Comparison of ENCODE assay signal across 16 mouse cellular contexts in genomic region chr13:101501845-101502284, GRCm38 (mm10).
DNase-seq lines count a peak whose midpoint lies in the region; ATAC-seq lines count a peak whose summit lies in the region.
"Had no signal": no experiment of that assay in that cellular context is flagged by ENCODE, and none has a peak within 500 bp of the region (broad histone marks: within the 10 kb centered on the region; RNA-seq: fewer than 3 reads in every experiment).

No protein-coding gene starts in this region.

- H3K9ac ChIP-seq in hindbrain, embryonic 14.5 days, result no peak overlapping the region
- no peak overlapping the region for H3K9ac ChIP-seq in hindbrain, embryonic 11.5 days (ENCODE audit: low read depth, low read length)
- no peak overlapping the region for H3K9ac ChIP-seq in midbrain, embryonic 15.5 days
- H3K9ac ChIP-seq: embryonic facial prominence, embryonic 12.5 days; heart, embryonic 12.5 days; intestine, embryonic 15.5 days; limb, embryonic 13.5 days; liver, embryonic 14.5 days had no signal

- H3K9me3 ChIP-seq in hindbrain, embryonic 14.5 days (ENCODE audit: control insufficient read depth, low read length), result no peaks in the 10 kb centered on the region
- no peaks in the 10 kb centered on the region for H3K9me3 ChIP-seq in hindbrain, embryonic 11.5 days (ENCODE audit: control insufficient read depth, low read length)
- no peaks in the 10 kb centered on the region for H3K9me3 ChIP-seq in midbrain, embryonic 15.5 days
- H3K9me3 ChIP-seq in midbrain, embryonic 10.5 days (replicated peaks), result no peaks in the 10 kb centered on the region
- H3K9me3 ChIP-seq: embryonic facial prominence, embryonic 12.5 days; heart, embryonic 12.5 days; intestine, embryonic 15.5 days; limb, embryonic 13.5 days had no signal

- 65% methylated on average over 5 of the region's 5 CpGs for WGBS in hindbrain, embryonic 14.5 days
- WGBS in hindbrain, embryonic 11.5 days, result 79% methylated on average over 5 of the region's 5 CpGs
- WGBS in midbrain, embryonic 15.5 days, result 74% methylated on average over 5 of the region's 5 CpGs
- WGBS in midbrain, embryonic 10.5 days, result 87% methylated on average over 5 of the region's 5 CpGs

- no peaks in the 10 kb centered on the region for H3K27me3 ChIP-seq in hindbrain, embryonic 14.5 days (ENCODE audit: control insufficient read depth, insufficient read depth, low read length)
- no peaks in the 10 kb centered on the region for H3K27me3 ChIP-seq in hindbrain, embryonic 11.5 days (ENCODE audit: control insufficient read depth, insufficient read depth, low read length)
- H3K27me3 ChIP-seq in midbrain, embryonic 15.5 days (replicated peaks), result no peaks in the 10 kb centered on the region
- H3K27me3 ChIP-seq in midbrain, embryonic 10.5 days (ENCODE audit: low read depth, poor library complexity, severe bottlenecking), result no peaks in the 10 kb centered on the region
- H3K27me3 ChIP-seq: embryonic facial prominence, embryonic 12.5 days; heart, embryonic 12.5 days; intestine, embryonic 15.5 days; limb, embryonic 13.5 days had no signal

- H3K4me1 ChIP-seq in hindbrain, embryonic 14.5 days (replicated peaks; ENCODE audit: control insufficient read depth, insufficient read depth, low read length), result no peaks in the 10 kb centered on the region
- no peaks in the 10 kb centered on the region for H3K4me1 ChIP-seq in hindbrain, embryonic 11.5 days (replicated peaks; ENCODE audit: control insufficient read depth, insufficient read depth, low read length)
- H3K4me1 ChIP-seq in midbrain, embryonic 15.5 days, result no peaks in the 10 kb centered on the region
- no peaks in the 10 kb centered on the region for H3K4me1 ChIP-seq in midbrain, embryonic 10.5 days
- H3K4me1 ChIP-seq: embryonic facial prominence, embryonic 12.5 days; heart, embryonic 12.5 days; intestine, embryonic 15.5 days had no signal

- DNase-seq in cerebellum, adult 11-12 months, result peak; percentile 38
- DNase-seq in cerebellum, adult 8-10 months, result no peak
- no peak for DNase-seq in hindbrain, embryonic 14.5 days (ENCODE audit: low spot score)
- no peak for DNase-seq in hindbrain, embryonic 11.5 days (ENCODE audit: low spot score)
- no peak for DNase-seq in midbrain, embryonic 10.5 days (ENCODE audit: low spot score)
- no peak for DNase-seq in kidney, postnatal 10 days
- no peak for DNase-seq in layer of hippocampus, adult 8-10 months (ENCODE audit: low spot score in 2 of 2)
- DNase-seq: adrenal gland, adult 8-10 months; gastrocnemius, adult 2 months had no signal

- H3K36me3 ChIP-seq in hindbrain, embryonic 14.5 days (replicated peaks; ENCODE audit: control insufficient read depth, insufficient read depth), result no peaks in the 10 kb centered on the region
- no peaks in the 10 kb centered on the region for H3K36me3 ChIP-seq in hindbrain, embryonic 11.5 days (ENCODE audit: control insufficient read depth, insufficient read depth, low read length)
- no peaks in the 10 kb centered on the region for H3K36me3 ChIP-seq in midbrain, embryonic 15.5 days (replicated peaks)
- no peaks in the 10 kb centered on the region for H3K36me3 ChIP-seq in midbrain, embryonic 10.5 days
- H3K36me3 ChIP-seq: embryonic facial prominence, embryonic 12.5 days; heart, embryonic 12.5 days; intestine, embryonic 15.5 days; limb, embryonic 13.5 days had no signal

- H3K27ac ChIP-seq in hindbrain, embryonic 14.5 days, result no peak overlapping the region
- no peak overlapping the region for H3K27ac ChIP-seq in hindbrain, embryonic 11.5 days (ENCODE audit: low read depth, low read length)
- no peak overlapping the region for H3K27ac ChIP-seq in midbrain, embryonic 15.5 days
- H3K27ac ChIP-seq in midbrain, embryonic 10.5 days (replicated peaks), result no peak overlapping the region
- H3K27ac ChIP-seq: embryonic facial prominence, embryonic 12.5 days; intestine, embryonic 15.5 days; limb, embryonic 13.5 days; liver, embryonic 14.5 days; stomach, postnatal 0 days had no signal

- H3K4me3 ChIP-seq in hindbrain, embryonic 14.5 days (replicated peaks; ENCODE audit: low read length), result no peak overlapping the region
- no peak overlapping the region for H3K4me3 ChIP-seq in hindbrain, embryonic 11.5 days (ENCODE audit: low read depth, low read length)
- H3K4me3 ChIP-seq in midbrain, embryonic 15.5 days, result no peak overlapping the region
- H3K4me3 ChIP-seq in midbrain, embryonic 10.5 days, result no peak overlapping the region
- H3K4me3 ChIP-seq: embryonic facial prominence, embryonic 12.5 days; gastrocnemius, adult 2 months; heart, embryonic 12.5 days; intestine, embryonic 15.5 days; limb, embryonic 13.5 days had no signal

- no peak overlapping the region for H3K4me2 ChIP-seq in hindbrain, embryonic 14.5 days (replicated peaks)
- H3K4me2 ChIP-seq in hindbrain, embryonic 11.5 days (replicated peaks; ENCODE audit: low read depth, low read length), result no peak overlapping the region
- no peak overlapping the region for H3K4me2 ChIP-seq in midbrain, embryonic 15.5 days
- H3K4me2 ChIP-seq: embryonic facial prominence, embryonic 12.5 days; heart, embryonic 12.5 days; intestine, embryonic 15.5 days; limb, embryonic 13.5 days had no signal

- peak; percentile 43; the same call in 1 of the 2 replicates for ATAC-seq in hindbrain, embryonic 14.5 days (ENCODE audit: low FRiP score)
- no peak for ATAC-seq in hindbrain, embryonic 11.5 days (ENCODE audit: low FRiP score)
- 0 out of 2 replicates have a peak, but pooled peaks have one; percentile 42 for ATAC-seq in midbrain, embryonic 15.5 days (replicated peaks)
- ATAC-seq: intestine, embryonic 15.5 days had no signal
